Mouse (Mus musculus) heart, adult 9 months (tissue): ENCODE data around the gene 3110040N11Rik.
"Not testable (repeated sequence)": the region's sequence is repeated elsewhere in the genome, so short reads cannot be mapped to it uniquely, and the experiment has no call there.

Experiments used
- DNase-seq, 2 experiments: peaks; one replicate each; pipeline ENCODE4 v3.0.0; 2022; ENCODE audit warnings: low spot score in 2 of 2

3110040N11Rik gene

GRCm38 (mm10) chr7:81789095-81789757 is at the start of gene 3110040N11Rik:
3110040N11Rik (minus strand) TSS chr7:81789478.
- DNase-seq: peak; percentile 78 to 79

GRCm38 (mm10) chr7:81837771-81838170 is 48.5 kb upstream of the 3110040N11Rik start:
- not testable (repeated sequence) for DNase-seq

GRCm38 (mm10) chr7:81835430-81835829 is 46.2 kb upstream of the 3110040N11Rik start:
- DNase-seq: no peak

- no peak for DNase-seq
Measured at GRCm38 (mm10) chr7:81834847-81835246, 45.6 kb upstream of the 3110040N11Rik start.

- DNase-seq: peak; percentile 87 to 93
Measured at GRCm38 (mm10) chr7:81829379-81829894, 40.2 kb upstream of the 3110040N11Rik start, which contains the start of gene Btbd1. Btbd1 (minus strand) TSS chr7:81829431.

GRCm38 (mm10) chr7:81828681-81829378 is 39.6 kb upstream of the 3110040N11Rik start:
- DNase-seq: peak; percentile 46 to 54

GRCm38 (mm10) chr7:81827806-81828667 is 38.8 kb upstream of the 3110040N11Rik start:
- peak in 1 of 2 experiments; percentile 20 for DNase-seq

GRCm38 (mm10) chr7:81825381-81825780 is 36.1 kb upstream of the 3110040N11Rik start:
- DNase-seq: peak in 1 of 2 experiments; percentile 11

GRCm38 (mm10) chr7:81824906-81825305 is 35.6 kb upstream of the 3110040N11Rik start:
- DNase-seq: no peak

- no peak for DNase-seq
Measured at GRCm38 (mm10) chr7:81806067-81806466, 16.8 kb upstream of the 3110040N11Rik start.

- DNase-seq: no peak
Measured at GRCm38 (mm10) chr7:81788536-81788935, 742 bp downstream of the 3110040N11Rik start.

- no peak for DNase-seq
Measured at GRCm38 (mm10) chr7:81777667-81778218, 11.5 kb downstream of the 3110040N11Rik start.

GRCm38 (mm10) chr7:81775325-81775724 is 14.0 kb downstream of the 3110040N11Rik start:
- no peak for DNase-seq

GRCm38 (mm10) chr7:81772786-81773539 is 16.3 kb downstream of the 3110040N11Rik start:
- DNase-seq: no peak

- peak; percentile 5 to 15 for DNase-seq
Measured at GRCm38 (mm10) chr7:81763110-81763845, 26.0 kb downstream of the 3110040N11Rik start.

GRCm38 (mm10) chr7:81762180-81763109 is 26.8 kb downstream of the 3110040N11Rik start, which contains the start of gene Ramac:
Ramac (plus strand) TSS chr7:81762925.
- peak; percentile 87 to 88 for DNase-seq

GRCm38 (mm10) chr7:81747956-81748355 is 41.3 kb downstream of the 3110040N11Rik start:
- no peak for DNase-seq

GRCm38 (mm10) chr7:81744145-81744544 is 45.1 kb downstream of the 3110040N11Rik start:
- peak in 1 of 2 experiments; percentile 15 for DNase-seq

GRCm38 (mm10) chr7:81740010-81740409 is 49.3 kb downstream of the 3110040N11Rik start:
- DNase-seq: no peak
